Mouse (Mus musculus): ENCODE data around the gene Slco6d1. TPM values are rescaled to one million over a fixed set of nuclear protein-coding genes. Genes with fewer than 3 reads are reported as not detected.
"Not testable (repeated sequence)": the region's sequence is repeated elsewhere in the genome, so short reads cannot be mapped to it uniquely, and the experiment has no call there.

The Slco6d1 gene
- polyA plus RNA-seq, 1 experiment from 2014 or later = not detected

DNA sequence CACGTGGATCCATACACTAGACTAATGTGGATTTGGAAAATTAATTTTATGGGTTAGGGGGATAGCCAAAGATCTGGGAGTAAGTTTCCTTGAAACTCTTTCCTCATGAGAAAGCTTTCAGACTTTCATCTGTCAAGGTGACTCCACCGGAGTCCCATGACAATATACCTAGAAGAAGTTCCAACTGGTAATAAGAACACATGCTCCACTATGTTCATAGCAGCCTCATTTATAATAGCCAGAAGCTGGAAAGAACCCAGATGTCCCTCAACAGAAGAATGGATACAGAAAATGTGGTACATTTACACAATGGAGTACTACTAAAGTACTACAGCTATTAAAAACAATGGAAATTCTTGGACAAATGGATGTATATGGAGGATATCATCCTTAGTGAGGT, 107.4 kb downstream of the Slco6d1 start:
- H3K4me2 ChIP-seq (ENCODE audit: low read depth, severe bottlenecking); DNase-seq (ENCODE audit: low spot score); H3K4me1 ChIP-seq (ENCODE audit: control insufficient read depth, insufficient read depth, low read length); H3K36me3 ChIP-seq (ENCODE audit: control insufficient read depth, insufficient read depth, low read length); H3K9ac ChIP-seq (ENCODE audit: low read length); H3K9me3 ChIP-seq (ENCODE audit: control insufficient read depth, low read length); ATAC-seq (ENCODE audit: insufficient number of reproducible peaks, low FRiP score, low TSS enrichment, low read depth); H3K4me3 ChIP-seq (ENCODE audit: low read depth, low read length); H3K27me3 ChIP-seq (ENCODE audit: control insufficient read depth, insufficient read depth, low read length); H3K27ac ChIP-seq (replicated peaks; ENCODE audit: low read depth, low read length): not testable (repeated sequence)
- 92% methylated on average over 1 of the region's 2 CpGs for WGBS

DNA sequence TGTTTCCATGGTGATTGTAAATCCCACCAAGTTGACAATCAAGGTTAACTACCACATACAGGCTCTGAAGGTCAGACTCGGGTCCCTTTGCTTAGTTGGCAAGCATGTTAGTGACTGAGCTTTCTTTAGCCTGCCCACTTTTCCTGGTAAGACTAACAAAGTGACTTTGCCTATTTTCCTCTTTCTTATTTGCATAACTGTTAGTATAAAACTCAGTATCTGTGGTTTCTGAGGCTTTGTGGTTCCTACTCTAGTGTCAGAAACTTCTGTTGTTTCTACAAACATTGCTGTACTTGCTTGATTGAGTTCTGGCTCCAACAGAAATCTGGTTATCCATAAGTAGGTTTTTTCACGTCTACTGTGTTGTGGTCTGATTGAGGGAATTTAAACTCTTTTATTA, 124.4 kb downstream of the Slco6d1 start:
- Histone ChIP-seq H3K4me3 (ENCODE audit: low read depth, low read length) (no peak overlapping the region), H3K4me2 (ENCODE audit: low read depth, severe bottlenecking) (no peak overlapping the region), H3K27me3 (ENCODE audit: control insufficient read depth, insufficient read depth, low read length) (no peaks in the 10 kb centered on the region), H3K4me1 (ENCODE audit: control insufficient read depth, insufficient read depth, low read length) (no peaks in the 10 kb centered on the region), H3K9me3 (ENCODE audit: control insufficient read depth, low read length) (no peaks in the 10 kb centered on the region), H3K27ac (replicated peaks; ENCODE audit: low read depth, low read length) (no peak overlapping the region), H3K36me3 (ENCODE audit: control insufficient read depth, insufficient read depth, low read length) (no peaks in the 10 kb centered on the region), H3K9ac (ENCODE audit: low read length) (no peak overlapping the region)
- ATAC-seq (ENCODE audit: insufficient number of reproducible peaks, low FRiP score, low TSS enrichment, low read depth) (no peak), DNase-seq (ENCODE audit: low spot score) (no peak)
- 70% methylated on average over 2 of the region's 2 CpGs for WGBS

DNA sequence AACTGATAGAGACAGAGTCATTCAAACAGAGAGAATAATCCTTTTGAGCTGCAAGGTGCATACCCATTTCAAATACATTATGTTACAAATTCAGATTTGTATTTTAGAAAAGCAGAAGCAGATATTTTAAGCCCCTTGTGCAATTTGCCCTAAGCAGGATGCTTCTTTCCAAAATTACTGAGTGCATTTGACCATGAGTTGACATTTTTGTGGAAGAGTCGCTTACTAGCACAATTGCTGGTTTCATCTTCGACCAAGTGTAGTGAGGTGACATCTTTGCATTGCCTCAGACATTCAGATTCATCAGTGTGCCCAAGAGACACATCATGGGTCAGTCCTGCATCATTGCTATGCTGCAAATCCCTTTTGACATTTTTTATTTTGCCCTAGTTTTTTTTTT, 133.5 kb downstream of the Slco6d1 start:
- Histone ChIP-seq H3K4me2 (ENCODE audit: low read depth, severe bottlenecking) (no peak overlapping the region), H3K36me3 (ENCODE audit: control insufficient read depth, insufficient read depth, low read length) (no peaks in the 10 kb centered on the region), H3K27me3 (ENCODE audit: control insufficient read depth, insufficient read depth, low read length) (no peaks in the 10 kb centered on the region), H3K9ac (ENCODE audit: low read length) (no peak overlapping the region), H3K4me1 (ENCODE audit: control insufficient read depth, insufficient read depth, low read length) (no peaks in the 10 kb centered on the region), H3K4me3 (ENCODE audit: low read depth, low read length) (no peak overlapping the region), H3K27ac (replicated peaks; ENCODE audit: low read depth, low read length) (no peak overlapping the region), H3K9me3 (ENCODE audit: control insufficient read depth, low read length) (no peaks in the 10 kb centered on the region)
- DNase-seq (ENCODE audit: low spot score) = no peak
- 81% methylated on average over 2 of the region's 2 CpGs for WGBS
- no peak for ATAC-seq (ENCODE audit: insufficient number of reproducible peaks, low FRiP score, low TSS enrichment, low read depth)

DNA sequence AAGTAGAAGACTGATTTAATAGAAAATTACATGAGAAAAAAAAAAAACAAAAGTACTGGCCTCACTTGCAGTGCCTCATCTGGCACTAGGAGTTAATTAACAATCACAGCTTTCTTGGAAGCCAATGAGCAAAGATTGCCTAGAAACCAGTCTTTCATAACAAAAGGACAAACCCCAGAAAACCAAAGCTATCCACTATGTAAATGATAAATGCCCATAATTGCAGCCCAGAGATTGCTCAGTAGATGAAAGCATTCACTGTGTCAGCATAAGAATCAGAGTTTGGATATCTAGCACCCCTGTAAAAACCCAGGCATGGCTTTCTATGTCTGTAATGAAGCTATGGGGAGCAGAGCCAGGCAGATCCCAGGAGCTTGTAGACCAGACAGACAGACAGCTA, 144.8 kb downstream of the Slco6d1 start:
- H3K27me3 ChIP-seq (ENCODE audit: control insufficient read depth, insufficient read depth, low read length) = no peaks in the 10 kb centered on the region
- H3K4me1 ChIP-seq (ENCODE audit: control insufficient read depth, insufficient read depth, low read length) = no peaks in the 10 kb centered on the region
- no peak overlapping the region for H3K4me3 ChIP-seq (ENCODE audit: low read depth, low read length)
- DNase-seq (ENCODE audit: low spot score) = no peak
- no peaks in the 10 kb centered on the region for H3K9me3 ChIP-seq (ENCODE audit: control insufficient read depth, low read length)
- no peak overlapping the region for H3K4me2 ChIP-seq (ENCODE audit: low read depth, severe bottlenecking)
- H3K36me3 ChIP-seq (ENCODE audit: control insufficient read depth, insufficient read depth, low read length) = no peaks in the 10 kb centered on the region
- no peak overlapping the region for H3K27ac ChIP-seq (replicated peaks; ENCODE audit: low read depth, low read length)
- H3K9ac ChIP-seq (ENCODE audit: low read length) = no peak overlapping the region
- ATAC-seq (ENCODE audit: insufficient number of reproducible peaks, low FRiP score, low TSS enrichment, low read depth) = no peak

Small RNA genes within 50 kb of the gene (microRNA-seq; reads per million reads assigned to microRNA genes)
- not detected for gene Gm26134
